Mouse (Mus musculus) megakaryocyte, embryonic 14.5 days (primary cell): Measurements from ENCODE around the gene A630001G21Rik.

Experiments
- FLI1 ChIP-seq: IDR thresholded peaks from 2 replicates; pipeline ENCODE4 v1.6.1; 2012; ENCODE audit warnings: low read length, inconsistent platforms, mixed read lengths
- GATA1 ChIP-seq: IDR thresholded peaks from 3 replicates; pipeline ENCODE4 v1.6.1; 2012; ENCODE audit warnings: mixed read lengths, low read length, inconsistent platforms, borderline replicate concordance

DNA sequence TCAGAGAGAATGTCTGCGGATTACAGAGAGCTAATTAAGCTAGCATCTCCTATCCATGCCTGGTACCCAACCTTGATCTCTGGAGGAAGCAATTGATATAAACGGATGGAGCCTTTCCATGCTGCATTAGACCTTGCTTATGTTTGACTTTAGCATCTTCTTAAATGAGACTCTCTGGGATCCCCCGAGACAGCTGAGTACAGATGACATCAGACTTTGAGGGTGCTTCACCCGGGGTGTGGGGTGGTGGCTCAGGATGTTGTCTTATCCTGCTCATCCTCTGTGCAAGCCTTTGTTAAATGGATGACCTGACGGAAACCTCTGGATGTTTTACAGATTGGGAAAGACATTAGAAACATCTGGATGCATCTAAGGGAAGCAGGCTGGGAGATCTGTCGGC, 48.0 kb downstream of the A630001G21Rik start:
- TF ChIP-seq GATA1 (no peak), FLI1 (no peak)
